Mouse (Mus musculus) lung, embryonic 14.5 days (tissue): ENCODE results near the gene Inpp4a. TPM values are rescaled to one million over a fixed set of nuclear protein-coding genes. Genes with fewer than 3 reads are reported as not detected.

Source experiments
- ATAC-seq: fragments of 200-750 bp; cut with Nextera tagmentation; 2 replicates; pipeline ENCODE4 v1.8.0; 2017; ENCODE audit warnings: mild to moderate bottlenecking, moderate TSS enrichment, moderate library complexity; ENCODE audit not compliant: insufficient read depth
- DNase-seq: peaks from one replicate; pipeline ENCODE4 v3.0.0-alpha.2; 2015
- H3K27ac ChIP-seq: fragments of 300-500 bp; sonication (generic); 2 replicates; pipeline ENCODE4 v1.5.1; 2014; ENCODE audit warnings: low read depth, mild to moderate bottlenecking, moderate library complexity
- H3K27me3 ChIP-seq: fragments of 300-500 bp; sonication (generic); 2 replicates; pipeline ENCODE4 v1.6.1; 2014; ENCODE audit warnings: low read length, control low read depth; ENCODE audit not compliant: insufficient read depth
- H3K36me3 ChIP-seq: fragments of 300-500 bp; sonication (generic); 2 replicates; pipeline ENCODE4 v1.6.1; 2014; ENCODE audit warnings: control low read depth; ENCODE audit not compliant: insufficient read depth
- H3K4me1 ChIP-seq: fragments of 300-500 bp; sonication (generic); 2 replicates; pipeline ENCODE4 v1.6.1; 2014; ENCODE audit warnings: antibody characterized with exemption, control low read depth; ENCODE audit not compliant: insufficient read depth
- H3K4me2 ChIP-seq: fragments of 300-500 bp; sonication (generic); 2 replicates; pipeline ENCODE4 v1.6.1; 2014; ENCODE audit warnings: mild to moderate bottlenecking
- H3K4me3 ChIP-seq: fragments of 300-500 bp; sonication (generic); 2 replicates; pipeline ENCODE4 v1.5.1; 2014; ENCODE audit warnings: low read depth, low read length
- H3K9ac ChIP-seq: fragments of 300-500 bp; sonication (generic); 2 replicates; pipeline ENCODE4 v1.6.1; 2014
- H3K9me3 ChIP-seq: fragments of 300-500 bp; sonication (generic); 2 replicates; pipeline ENCODE4 v1.6.1; 2016; ENCODE audit warnings: low read depth, low read length, control low read depth
- CTCF ChIP-seq: IDR thresholded peaks from 2 replicates; pipeline ENCODE4 v1.5.1; 2016; ENCODE audit warnings: antibody characterized with exemption, low read depth
- WGBS: fragments of 180-500 bp; shearing (Covaris S2); extraction: QIAGEN DNeasy Blood & Tissue Kit; methylation state at CpG from one replicate; pipeline ENCODE4 v1.1.7; 2014; 5-methylcytosine and 5-hydroxymethylcytosine counted together
- polyA plus RNA-seq: library from polyadenylated mRNA; unstranded; fragments of >200 nt; fragmentation: Nextera tagmentation; extraction: Ambion mirVana; gene quantifications from 2 replicates; pipeline ENCODE4 v1.2.1, GENCODE M21; 2014

Inpp4a gene
- polyA plus RNA-seq, 1 experiment from 2014 or later: 11.1 TPM

DNA sequence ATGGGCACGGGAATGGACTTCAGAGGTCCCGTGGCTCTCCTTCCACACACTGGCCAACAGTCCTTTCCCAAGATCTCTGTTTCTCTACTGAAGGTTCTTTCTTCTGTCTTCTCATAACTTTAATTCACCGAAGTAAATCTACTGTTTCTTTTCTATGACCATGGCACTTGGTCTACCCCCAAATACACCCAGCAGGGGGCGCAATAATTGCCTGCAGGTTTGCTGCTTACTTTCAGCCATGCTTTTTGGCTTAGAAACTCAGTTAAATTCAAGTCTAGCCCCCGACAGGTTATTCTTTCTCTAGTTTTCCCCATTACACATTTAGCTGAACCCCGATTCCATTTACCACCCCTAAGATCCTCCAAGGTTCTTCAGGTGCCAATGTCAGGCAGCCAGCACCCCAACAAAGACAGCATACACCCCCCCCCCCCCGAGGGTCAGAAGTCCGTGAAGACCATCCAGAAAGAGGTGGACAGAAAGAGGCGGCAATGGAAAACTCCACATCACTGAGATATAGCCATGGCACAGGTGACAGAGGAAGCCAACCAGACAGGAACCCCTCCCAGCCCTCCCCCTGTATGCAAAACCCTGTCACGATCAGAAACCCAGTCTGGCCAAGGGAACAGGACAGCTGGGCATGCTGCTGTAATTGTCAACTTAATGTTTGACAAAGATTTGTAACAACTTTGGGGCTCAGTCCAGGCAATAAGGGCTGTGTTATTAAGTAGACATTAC is 148.9 kb downstream of the Inpp4a start:
- ATAC-seq: no peak
- TF ChIP-seq CTCF: peak; percentile 61
- no peak overlapping the region for H3K27ac ChIP-seq
- no peaks in the 10 kb centered on the region for H3K9me3 ChIP-seq
- no peaks in the 10 kb centered on the region for H3K36me3 ChIP-seq
- 73% methylated on average over 10 of the region's 10 CpGs for WGBS
- H3K4me2 ChIP-seq: no peak overlapping the region
- H3K27me3 ChIP-seq: no peaks in the 10 kb centered on the region
- no peak overlapping the region for H3K9ac ChIP-seq
- peak; percentile 63 for DNase-seq
- H3K4me1 ChIP-seq: no peaks in the 10 kb centered on the region
- H3K4me3 ChIP-seq: no peak overlapping the region

DNA sequence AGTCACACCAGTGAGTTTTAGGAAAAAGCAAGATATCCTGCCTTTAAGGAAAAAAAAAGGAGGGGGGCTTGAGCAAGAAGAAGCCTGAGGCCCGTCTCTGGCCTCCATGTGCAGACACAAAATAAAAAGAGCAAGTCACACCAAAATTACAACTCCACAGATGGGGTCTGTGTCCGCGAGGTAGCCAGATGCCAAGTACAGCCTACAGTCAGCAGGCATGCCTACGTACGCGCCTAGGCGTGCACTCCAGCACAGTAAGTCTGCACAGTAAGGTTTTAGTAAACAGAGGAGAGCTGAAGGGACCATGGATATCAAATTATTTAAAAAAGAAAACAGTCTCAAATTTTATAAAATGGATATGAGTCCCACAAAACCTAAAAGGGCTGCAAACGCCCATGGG is 151.6 kb downstream of the Inpp4a start:
- Histone ChIP-seq H3K36me3 (no peaks in the 10 kb centered on the region), H3K27me3 (no peaks in the 10 kb centered on the region), H3K9ac (no peak overlapping the region), H3K27ac (no peak overlapping the region), H3K4me2 (no peak overlapping the region), H3K4me1 (no peaks in the 10 kb centered on the region), H3K4me3 (no peak overlapping the region), H3K9me3 (no peaks in the 10 kb centered on the region)
- ATAC-seq (no peak), DNase-seq (no peak)
- WGBS: 87% methylated on average over 8 of the region's 8 CpGs
- TF ChIP-seq CTCF: no peak

DNA sequence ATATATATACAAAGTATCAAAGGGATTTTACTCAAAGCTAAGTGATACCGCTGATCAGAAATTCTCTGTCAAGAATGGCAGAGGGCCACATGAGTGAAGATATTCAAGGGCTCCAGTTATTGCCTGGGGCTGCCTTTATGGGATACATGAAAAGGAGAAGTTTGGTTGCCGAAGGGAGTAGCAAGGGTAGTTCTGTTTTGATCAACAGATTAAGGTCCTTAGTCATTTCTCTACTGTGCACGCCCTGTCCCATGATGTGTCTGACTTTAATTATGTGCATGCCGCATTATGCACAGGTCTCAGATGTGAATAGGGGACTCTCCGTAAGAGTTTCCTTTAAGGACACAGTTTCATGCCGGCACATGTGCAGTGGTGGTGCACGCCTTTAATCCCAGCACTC is 157.9 kb downstream of the Inpp4a start:
- no peaks in the 10 kb centered on the region for H3K36me3 ChIP-seq
- H3K27me3 ChIP-seq: no peaks in the 10 kb centered on the region
- no peak overlapping the region for H3K27ac ChIP-seq
- ATAC-seq: no peak
- no peak for TF ChIP-seq CTCF
- no peaks in the 10 kb centered on the region for H3K4me1 ChIP-seq
- H3K9ac ChIP-seq: no peak overlapping the region
- H3K4me3 ChIP-seq: no peak overlapping the region
- no peaks in the 10 kb centered on the region for H3K9me3 ChIP-seq
- no peak overlapping the region for H3K4me2 ChIP-seq
- DNase-seq: no peak
- WGBS: 87% methylated on average over 7 of the region's 7 CpGs

Other genes with a start within 250 kb of the Inpp4a start
- gene Cnga3, start 85.4 kb upstream of the Inpp4a start, polyA plus RNA-seq: not detected in 2 replicates
- gene Coa5, start 130.2 kb downstream of the Inpp4a start, polyA plus RNA-seq: 49.5 and 51.6 TPM in 2 replicates
- gene Unc50, start 130.3 kb downstream of the Inpp4a start, polyA plus RNA-seq: 129 and 135 TPM in 2 replicates
- 4.8 and 6.0 TPM in 2 replicates for gene Mgat4a, start 241.2 kb downstream of the Inpp4a start, polyA plus RNA-seq